Mouse (Mus musculus): ENCODE measurements around the gene Srxn1. TPM values are rescaled to one million over a fixed set of nuclear protein-coding genes. Genes with fewer than 3 reads are reported as not detected.

Gene Srxn1
- polyA plus RNA-seq, 1 experiment from 2014 or later, result 9.7 TPM

GRCm38 (mm10) chr2:152080685-152081541, 24.4 kb upstream of the Srxn1 start, which contains the start of gene Scrt2:
TSS of gene Scrt2 (plus strand) at chr2:152081529.
- H3K4me3 ChIP-seq, result peak within 1 kb of the TSS; percentile 42
- H3K36me3 ChIP-seq, result no peaks in the 10 kb centered on the region
- no peaks in the 10 kb centered on the region for H3K9me3 ChIP-seq
- peaks cover 98% of the 10 kb centered on the region for H3K27me3 ChIP-seq
- H3K4me2 ChIP-seq, result peak within 1 kb of the TSS; percentile 80
- H3K27ac ChIP-seq, result no peak within 1 kb of the TSS
- under 1% methylated on average over 24 of the region's 24 CpGs for WGBS
- peaks cover 18% of the 10 kb centered on the region for H3K4me1 ChIP-seq
- H3K9ac ChIP-seq, result peak within 1 kb of the TSS; percentile 44; the same call in 1 of the 2 replicates
- no peak for ATAC-seq (ENCODE audit: insufficient number of reproducible peaks, insufficient read depth, low FRiP score, low TSS enrichment, low read depth)

DNA sequence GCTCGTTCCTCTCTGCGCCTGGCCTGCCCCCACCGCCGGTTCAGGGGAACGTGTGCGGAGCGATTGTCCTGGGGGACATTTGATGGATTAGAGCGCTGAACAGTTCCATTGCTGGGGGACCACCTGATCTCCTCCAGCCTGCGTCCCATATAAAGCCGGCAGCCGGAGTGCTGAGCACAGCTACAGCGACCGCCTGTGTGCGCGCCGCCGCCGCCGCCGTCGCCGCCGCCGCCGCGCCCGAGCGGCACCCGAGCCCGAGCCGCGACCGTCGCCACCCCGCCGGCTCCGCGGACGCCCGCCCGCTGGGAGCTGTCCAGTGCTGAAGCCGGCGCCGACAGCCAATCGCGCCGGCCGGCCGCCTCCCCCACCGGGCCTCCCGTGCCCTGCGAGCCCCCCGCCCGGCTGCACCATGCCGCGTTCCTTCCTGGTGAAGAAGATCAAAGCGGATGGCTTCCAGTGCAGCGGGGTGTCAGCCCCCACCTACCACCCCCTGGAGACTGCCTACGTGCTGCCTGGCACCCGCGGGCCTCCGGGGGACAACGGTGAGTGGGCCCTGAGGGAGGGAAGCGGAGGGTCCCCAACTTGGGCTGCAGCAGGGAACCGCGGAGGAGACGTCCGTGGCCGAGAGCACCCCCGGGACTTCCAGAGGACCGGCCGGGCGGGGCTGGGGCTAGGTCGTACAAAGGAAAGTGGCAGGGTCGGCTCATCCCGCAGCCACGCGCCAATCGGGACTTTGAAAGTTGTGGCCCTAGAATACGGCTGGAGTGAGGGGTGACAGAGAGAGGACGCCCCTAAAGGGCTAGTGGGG, 23.5 kb upstream of the Srxn1 start:
- Histone ChIP-seq H3K4me3 (peak overlapping the region; percentile 42), H3K9ac (no peak overlapping the region), H3K4me1 (peaks cover 18% of the 10 kb centered on the region), H3K4me2 (peak overlapping the region; percentile 80), H3K27me3 (peaks cover 89% of the 10 kb centered on the region), H3K27ac (no peak overlapping the region), H3K36me3 (no peaks in the 10 kb centered on the region), H3K9me3 (no peaks in the 10 kb centered on the region)
- ATAC-seq (ENCODE audit: insufficient number of reproducible peaks, insufficient read depth, low FRiP score, low TSS enrichment, low read depth), result peak; percentile 72
- WGBS, result under 1% methylated on average over 81 of the region's 81 CpGs

DNA sequence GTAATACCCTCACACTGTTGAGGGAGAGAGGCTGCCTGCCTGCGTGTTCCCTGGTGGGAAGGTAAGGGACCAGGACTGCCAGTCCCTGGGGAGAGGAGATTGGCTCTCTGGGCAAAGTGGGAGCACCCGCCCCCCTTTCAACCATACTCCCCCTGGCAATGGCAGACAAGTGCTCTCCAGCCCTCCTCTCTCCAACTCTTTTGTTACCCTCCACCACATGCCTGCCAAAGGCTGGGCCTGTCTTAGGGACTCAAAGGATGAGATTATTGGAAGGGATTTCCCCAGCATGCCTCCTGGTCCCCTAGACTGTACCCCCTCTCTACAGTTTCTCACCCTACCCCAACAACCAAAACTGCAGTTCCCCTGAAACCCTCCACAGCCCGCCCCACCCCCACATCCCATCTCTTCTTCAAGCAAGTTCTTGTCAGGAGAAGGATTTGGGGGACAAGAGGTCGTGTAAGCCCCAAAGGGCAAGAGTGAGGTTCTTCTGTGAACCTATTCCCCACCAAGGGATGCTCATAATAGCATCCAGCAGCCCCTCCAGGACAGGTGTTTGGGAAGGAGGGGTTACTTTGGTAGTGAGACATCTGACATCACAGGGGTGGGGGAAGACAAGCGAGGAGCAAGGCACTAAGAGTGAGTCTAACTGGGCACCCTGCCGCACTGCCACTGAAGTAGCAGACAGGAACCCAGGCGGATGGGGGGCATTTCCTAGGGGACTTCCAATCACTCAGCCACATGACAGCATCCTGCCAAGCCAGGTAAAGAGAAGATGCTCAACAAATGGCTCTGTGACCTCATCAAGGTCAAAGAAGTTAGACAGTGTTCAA, 22.6 kb upstream of the Srxn1 start:
- Histone ChIP-seq H3K9me3 (no peaks in the 10 kb centered on the region), H3K4me3 (peak overlapping the region; percentile 42; the same call in 1 of the 2 replicates), H3K9ac (no peak overlapping the region), H3K36me3 (no peaks in the 10 kb centered on the region), H3K27me3 (peaks cover 81% of the 10 kb centered on the region), H3K4me2 (peak overlapping the region; percentile 80), H3K27ac (no peak overlapping the region), H3K4me1 (peaks cover 18% of the 10 kb centered on the region)
- ATAC-seq (ENCODE audit: insufficient number of reproducible peaks, insufficient read depth, low FRiP score, low TSS enrichment, low read depth), result no peak
- WGBS, result 19% methylated on average over 7 of the region's 7 CpGs

DNA sequence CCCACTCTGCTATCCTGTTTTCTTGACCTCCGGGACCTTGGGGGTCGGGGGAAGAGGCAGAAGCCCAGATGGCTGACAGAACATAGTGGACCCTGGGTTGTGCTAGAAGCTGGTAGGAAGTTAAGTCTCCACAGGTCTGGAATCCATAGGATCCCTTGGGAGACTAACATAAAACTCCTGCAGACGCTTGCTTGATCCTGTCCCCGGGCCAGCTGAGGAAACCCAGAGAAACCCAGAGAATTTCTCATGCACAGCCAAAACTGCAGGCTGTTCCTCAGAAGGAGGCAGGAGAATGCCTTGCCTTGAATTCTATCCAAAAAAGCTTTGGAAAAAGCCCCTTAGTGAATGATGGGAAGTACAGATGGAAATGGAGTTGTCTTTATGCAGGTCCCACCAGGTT, 21.9 kb upstream of the Srxn1 start:
- no peak overlapping the region for H3K9ac ChIP-seq
- no peak for ATAC-seq (ENCODE audit: insufficient number of reproducible peaks, insufficient read depth, low FRiP score, low TSS enrichment, low read depth)
- H3K4me3 ChIP-seq, result no peak overlapping the region
- 56% methylated on average over 4 of the region's 4 CpGs for WGBS
- no peaks in the 10 kb centered on the region for H3K36me3 ChIP-seq
- peaks cover 18% of the 10 kb centered on the region for H3K4me1 ChIP-seq
- H3K4me2 ChIP-seq, result no peak overlapping the region
- no peak overlapping the region for H3K27ac ChIP-seq
- no peaks in the 10 kb centered on the region for H3K9me3 ChIP-seq
- H3K27me3 ChIP-seq, result peaks cover 76% of the 10 kb centered on the region

- WGBS, result 45% methylated on average over 6 of the region's 6 CpGs
- Histone ChIP-seq H3K27me3 (peaks cover 75% of the 10 kb centered on the region), H3K9me3 (no peaks in the 10 kb centered on the region)
Measured at GRCm38 (mm10) chr2:152084298-152084697, 21.0 kb upstream of the Srxn1 start.

GRCm38 (mm10) chr2:152085414-152085813, 19.9 kb upstream of the Srxn1 start:
- peaks cover 75% of the 10 kb centered on the region for H3K27me3 ChIP-seq
- 79% methylated on average over 6 of the region's 6 CpGs for WGBS
- ATAC-seq (ENCODE audit: insufficient number of reproducible peaks, insufficient read depth, low FRiP score, low TSS enrichment, low read depth), result no peak
- no peaks in the 10 kb centered on the region for H3K9me3 ChIP-seq
- peaks cover 16% of the 10 kb centered on the region for H3K4me1 ChIP-seq
- no peak overlapping the region for H3K9ac ChIP-seq
- H3K36me3 ChIP-seq, result no peaks in the 10 kb centered on the region
- no peak overlapping the region for H3K27ac ChIP-seq
- H3K4me3 ChIP-seq, result no peak overlapping the region
- H3K4me2 ChIP-seq, result no peak overlapping the region

More at GRCm38 (mm10) chr2:152084298-152084697, 21.0 kb upstream of the Srxn1 start:
- Histone ChIP-seq H3K36me3 (no peaks in the 10 kb centered on the region), H3K4me3 (no peak overlapping the region), H3K4me2 (no peak overlapping the region), H3K9ac (no peak overlapping the region), H3K4me1 (peaks cover 18% of the 10 kb centered on the region), H3K27ac (no peak overlapping the region)
- no peak for ATAC-seq (ENCODE audit: insufficient number of reproducible peaks, insufficient read depth, low FRiP score, low TSS enrichment, low read depth)

- H3K27me3 ChIP-seq, result peaks cover 76% of the 10 kb centered on the region
- H3K9ac ChIP-seq, result no peak overlapping the region
- H3K4me2 ChIP-seq, result no peak overlapping the region
- H3K4me1 ChIP-seq, result peaks cover 7% of the 10 kb centered on the region
- H3K36me3 ChIP-seq, result no peaks in the 10 kb centered on the region
- WGBS, result 65% methylated on average over 6 of the region's 6 CpGs
- no peak overlapping the region for H3K4me3 ChIP-seq
- no peak for ATAC-seq (ENCODE audit: insufficient number of reproducible peaks, insufficient read depth, low FRiP score, low TSS enrichment, low read depth)
- H3K27ac ChIP-seq, result no peak overlapping the region
- no peaks in the 10 kb centered on the region for H3K9me3 ChIP-seq
Measured at GRCm38 (mm10) chr2:152086451-152086850, 18.9 kb upstream of the Srxn1 start.

- H3K4me3 ChIP-seq, result no peak overlapping the region
- H3K27ac ChIP-seq, result no peak overlapping the region
- no peak overlapping the region for H3K4me2 ChIP-seq
- peaks cover 76% of the 10 kb centered on the region for H3K27me3 ChIP-seq
- 80% methylated on average over 5 of the region's 5 CpGs for WGBS
- no peak for ATAC-seq (ENCODE audit: insufficient number of reproducible peaks, insufficient read depth, low FRiP score, low TSS enrichment, low read depth)
- no peaks in the 10 kb centered on the region for H3K9me3 ChIP-seq
- H3K36me3 ChIP-seq, result no peaks in the 10 kb centered on the region
- no peak overlapping the region for H3K9ac ChIP-seq
- H3K4me1 ChIP-seq, result peaks cover 3% of the 10 kb centered on the region
Measured at GRCm38 (mm10) chr2:152087111-152087510, 18.2 kb upstream of the Srxn1 start.

GRCm38 (mm10) chr2:152089078-152089477, 16.2 kb upstream of the Srxn1 start:
- H3K9ac ChIP-seq, result no peak overlapping the region
- peaks cover 8% of the 10 kb centered on the region for H3K4me1 ChIP-seq
- ATAC-seq (ENCODE audit: insufficient number of reproducible peaks, insufficient read depth, low FRiP score, low TSS enrichment, low read depth), result no peak
- H3K4me2 ChIP-seq, result no peak overlapping the region
- no peaks in the 10 kb centered on the region for H3K9me3 ChIP-seq
- H3K27ac ChIP-seq, result no peak overlapping the region
- peaks cover 76% of the 10 kb centered on the region for H3K27me3 ChIP-seq
- 6% methylated on average over 4 of the region's 4 CpGs for WGBS
- H3K4me3 ChIP-seq, result no peak overlapping the region
- no peaks in the 10 kb centered on the region for H3K36me3 ChIP-seq

- Histone ChIP-seq H3K4me1 (peaks cover 8% of the 10 kb centered on the region), H3K9me3 (no peaks in the 10 kb centered on the region), H3K27ac (no peak overlapping the region), H3K27me3 (peaks cover 76% of the 10 kb centered on the region), H3K36me3 (no peaks in the 10 kb centered on the region), H3K9ac (no peak overlapping the region), H3K4me2 (no peak overlapping the region), H3K4me3 (no peak overlapping the region)
- 73% methylated on average over 5 of the region's 5 CpGs for WGBS
- ATAC-seq (ENCODE audit: insufficient number of reproducible peaks, insufficient read depth, low FRiP score, low TSS enrichment, low read depth), result no peak
Measured at GRCm38 (mm10) chr2:152089581-152089980, 15.7 kb upstream of the Srxn1 start.

GRCm38 (mm10) chr2:152090486-152090885, 14.8 kb upstream of the Srxn1 start:
- 85% methylated on average over 5 of the region's 5 CpGs for WGBS
- Histone ChIP-seq H3K9ac (no peak overlapping the region), H3K4me1 (peaks cover 16% of the 10 kb centered on the region), H3K27me3 (peaks cover 76% of the 10 kb centered on the region), H3K27ac (no peak overlapping the region), H3K4me3 (no peak overlapping the region), H3K4me2 (no peak overlapping the region), H3K9me3 (no peaks in the 10 kb centered on the region), H3K36me3 (no peaks in the 10 kb centered on the region)
- no peak for ATAC-seq (ENCODE audit: insufficient number of reproducible peaks, insufficient read depth, low FRiP score, low TSS enrichment, low read depth)

Measured in embryonic facial prominence, embryonic 13.5 days (tissue).